Mouse (Mus musculus): Measurements from ENCODE around the gene Gh. TPM values are rescaled to one million over a fixed set of nuclear protein-coding genes. Genes with fewer than 3 reads are reported as not detected.
"Not testable (repeated sequence)": the region's sequence is repeated elsewhere in the genome, so short reads cannot be mapped to it uniquely, and the experiment has no call there.

The Gh gene
- not detected for total RNA-seq (2021)
- long read RNA-seq, experiment 1: 0 reads
- long read RNA-seq, experiment 2: 0 reads

- DNase-seq (ENCODE audit: low spot score in 2 of 2): no peak
- Histone ChIP-seq H3K27ac (no peak within 1 kb of the TSS), H3K4me3 (no peak within 1 kb of the TSS)
- TF ChIP-seq CTCF (conservative IDR thresholded peaks at IDR 0.05): no peak
Measured at GRCm38 (mm10) chr11:106301765-106302164, at the start of gene Gh. Gene Gh, minus strand, starts transcription at chr11:106301865.

GRCm38 (mm10) chr11:106351253-106351652 is 49.6 kb upstream of the Gh start:
- TF ChIP-seq CTCF (conservative IDR thresholded peaks at IDR 0.05): no peak
- H3K27ac ChIP-seq: no peak overlapping the region
- DNase-seq (ENCODE audit: low spot score in 2 of 2): no peak
- H3K4me3 ChIP-seq: no peak overlapping the region

DNA sequence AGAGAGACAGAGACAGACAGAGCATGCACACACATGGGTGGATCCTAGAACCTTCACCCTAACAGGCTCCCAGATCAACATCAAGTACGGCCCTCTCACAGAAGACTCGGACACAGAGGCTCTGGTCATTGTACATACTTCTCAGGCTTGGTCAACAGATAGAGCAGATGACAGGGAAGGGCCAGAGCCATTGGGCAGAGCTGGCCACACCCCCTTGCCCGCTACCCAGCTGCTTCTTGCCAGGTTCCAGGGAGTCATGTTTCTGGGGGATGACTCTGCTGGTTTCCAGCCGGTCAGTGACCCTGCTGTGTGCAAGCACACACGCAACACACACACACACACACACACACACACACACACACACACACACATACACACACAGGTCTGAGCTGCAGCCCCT is 49.2 kb upstream of the Gh start:
- no peak for DNase-seq (ENCODE audit: low spot score in 2 of 2)
- no peak overlapping the region for H3K4me3 ChIP-seq
- TF ChIP-seq CTCF (conservative IDR thresholded peaks at IDR 0.05): no peak
- no peak overlapping the region for H3K27ac ChIP-seq

- Histone ChIP-seq H3K27ac (no peak overlapping the region), H3K4me3 (no peak overlapping the region)
- no peak for TF ChIP-seq CTCF (conservative IDR thresholded peaks at IDR 0.05)
- DNase-seq (ENCODE audit: low spot score in 2 of 2): no peak
Measured at GRCm38 (mm10) chr11:106349772-106350171, 48.1 kb upstream of the Gh start.

- TF ChIP-seq CTCF (conservative IDR thresholded peaks at IDR 0.05): no peak
- DNase-seq (ENCODE audit: low spot score in 2 of 2): no peak
- H3K4me3 ChIP-seq: no peak overlapping the region
- no peak overlapping the region for H3K27ac ChIP-seq
Measured at GRCm38 (mm10) chr11:106344910-106345309, 43.2 kb upstream of the Gh start.

GRCm38 (mm10) chr11:106340990-106341520 is 39.4 kb upstream of the Gh start:
- H3K4me3 ChIP-seq: no peak overlapping the region
- no peak for DNase-seq (ENCODE audit: low spot score in 2 of 2)
- H3K27ac ChIP-seq: no peak overlapping the region
- no peak for TF ChIP-seq CTCF (conservative IDR thresholded peaks at IDR 0.05)

DNA sequence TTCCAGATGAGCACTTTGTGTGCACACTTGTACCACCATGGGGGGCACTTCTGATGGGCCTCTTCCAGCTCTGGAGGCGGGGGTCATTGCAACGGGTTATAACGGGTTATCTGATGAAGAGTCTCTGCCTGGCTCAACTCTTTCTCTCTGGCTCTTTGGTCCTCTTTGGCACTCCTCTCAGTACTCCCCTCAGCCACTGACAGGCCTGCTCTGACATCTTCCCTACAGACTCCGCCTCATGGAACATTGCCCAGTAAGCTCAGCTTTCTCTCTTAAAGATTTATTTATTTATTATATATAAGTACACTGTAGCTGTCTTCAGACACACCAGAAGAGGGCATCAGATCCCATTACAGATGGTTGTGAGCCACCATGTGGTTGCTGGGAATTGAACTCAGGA is 37.7 kb upstream of the Gh start:
- not testable (repeated sequence) for H3K4me3 ChIP-seq; DNase-seq (ENCODE audit: low spot score in 2 of 2)

GRCm38 (mm10) chr11:106338870-106339269 is 37.2 kb upstream of the Gh start:
- DNase-seq (ENCODE audit: low spot score in 2 of 2): no peak
- Histone ChIP-seq H3K27ac (no peak overlapping the region), H3K4me3 (no peak overlapping the region)
- TF ChIP-seq CTCF (conservative IDR thresholded peaks at IDR 0.05): no peak

More for the DNA sequence above, 37.7 kb upstream of the Gh start:
- not testable (repeated sequence) for H3K27ac ChIP-seq

- Histone ChIP-seq H3K27ac (no peak overlapping the region), H3K4me3 (no peak overlapping the region)
- TF ChIP-seq CTCF (conservative IDR thresholded peaks at IDR 0.05): no peak
- DNase-seq (ENCODE audit: low spot score in 2 of 2): no peak
Measured at GRCm38 (mm10) chr11:106338029-106338428, 36.4 kb upstream of the Gh start.

DNA sequence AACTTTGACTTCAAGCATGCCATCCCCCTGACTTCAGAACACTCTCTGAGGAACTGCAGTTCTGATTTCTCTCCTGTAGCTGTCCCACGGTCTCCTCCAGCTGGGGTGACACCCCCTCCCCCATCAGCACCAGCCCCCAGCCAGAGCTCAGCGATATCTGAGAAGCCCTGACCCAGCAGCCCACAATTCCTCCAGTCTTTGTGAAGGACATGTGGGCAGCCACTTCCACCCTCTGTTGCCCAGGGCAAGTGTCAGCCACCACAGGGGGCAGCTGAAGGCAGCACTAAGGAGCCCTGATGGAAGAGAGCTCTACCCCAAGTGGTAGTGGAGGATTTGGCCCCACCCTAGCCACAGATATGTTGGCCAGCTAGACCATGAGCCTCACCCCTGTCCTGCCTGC is 32.4 kb upstream of the Gh start:
- DNase-seq (ENCODE audit: low spot score in 2 of 2): no peak
- TF ChIP-seq CTCF (conservative IDR thresholded peaks at IDR 0.05): no peak
- H3K4me3 ChIP-seq: no peak overlapping the region
- H3K27ac ChIP-seq: no peak overlapping the region

GRCm38 (mm10) chr11:106332458-106332857 is 30.8 kb upstream of the Gh start:
- no peak for TF ChIP-seq CTCF (conservative IDR thresholded peaks at IDR 0.05)
- Histone ChIP-seq H3K27ac (no peak overlapping the region), H3K4me3 (no peak overlapping the region)
- DNase-seq (ENCODE audit: low spot score in 2 of 2): no peak

DNA sequence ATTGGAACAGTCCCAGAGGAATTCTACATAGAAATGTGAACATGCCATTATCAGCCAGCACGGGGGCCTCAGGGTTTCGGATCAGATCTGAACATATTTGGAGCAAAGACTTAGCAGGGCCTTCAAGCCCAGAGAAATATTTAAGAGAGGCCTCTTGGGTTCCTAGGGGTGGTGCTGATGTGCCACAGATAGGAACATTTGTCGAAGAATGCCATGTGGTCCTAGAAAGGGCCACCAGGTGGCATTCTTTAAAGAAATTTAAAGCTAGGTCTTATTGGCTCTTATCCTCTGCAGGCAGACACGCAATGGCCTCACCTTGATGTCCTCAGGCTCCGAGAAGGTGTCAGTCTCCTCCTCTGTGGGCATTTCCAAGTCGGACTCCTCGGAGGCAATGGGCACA is 28.0 kb upstream of the Gh start:
- DNase-seq (ENCODE audit: low spot score in 2 of 2): peak in 1 of 2 experiments; percentile 32
- TF ChIP-seq CTCF (conservative IDR thresholded peaks at IDR 0.05): peak; percentile 72
- no peak overlapping the region for H3K4me3 ChIP-seq
- H3K27ac ChIP-seq: no peak overlapping the region

DNA sequence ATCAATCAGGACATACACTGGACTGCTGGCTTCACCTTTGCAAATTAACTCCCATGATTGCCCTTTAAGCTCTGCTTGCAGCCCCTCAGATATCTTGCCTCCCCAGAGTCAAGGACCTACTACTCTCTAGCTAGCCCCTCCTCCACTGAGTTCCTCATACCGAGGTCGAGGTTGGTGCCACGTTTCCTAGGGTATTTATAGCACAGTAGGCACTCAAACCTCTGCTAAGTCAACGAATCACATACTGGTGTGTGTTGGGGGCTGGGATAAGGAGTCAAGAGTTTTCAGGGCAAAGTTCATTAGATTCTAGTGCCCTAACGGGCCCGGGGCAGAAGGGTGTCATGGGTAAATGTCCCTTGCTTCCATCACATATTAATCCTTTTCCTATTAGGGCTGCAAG is 27.5 kb upstream of the Gh start:
- no peak for TF ChIP-seq CTCF (conservative IDR thresholded peaks at IDR 0.05)
- no peak for DNase-seq (ENCODE audit: low spot score in 2 of 2)
- H3K4me3 ChIP-seq: no peak overlapping the region
- H3K27ac ChIP-seq: no peak overlapping the region

GRCm38 (mm10) chr11:106328521-106328920 is 26.9 kb upstream of the Gh start:
- DNase-seq (ENCODE audit: low spot score in 2 of 2): no peak
- Histone ChIP-seq H3K27ac (no peak overlapping the region), H3K4me3 (no peak overlapping the region)
- no peak for TF ChIP-seq CTCF (conservative IDR thresholded peaks at IDR 0.05)

- no peak overlapping the region for H3K4me3 ChIP-seq
- no peak for DNase-seq (ENCODE audit: low spot score in 2 of 2)
- TF ChIP-seq CTCF (conservative IDR thresholded peaks at IDR 0.05): no peak
- H3K27ac ChIP-seq: no peak overlapping the region
Measured at GRCm38 (mm10) chr11:106326475-106326874, 24.8 kb upstream of the Gh start.
